Mouse (Mus musculus) kidney, postnatal 0 days (tissue): Measurements from ENCODE around the gene Fancc. TPM values are rescaled to one million over a fixed set of nuclear protein-coding genes. Genes with fewer than 3 reads are reported as not detected.
A peak's percentile ranks its signal among the peaks of the same experiment; 100 is the strongest.

Source experiments
- ATAC-seq: fragments of 200-750 bp; cut with Nextera tagmentation; replicated peaks from 2 replicates; pipeline ENCODE4 v1.8.0; 2017; ENCODE audit warnings: low read depth, moderate number of reproducible peaks, moderate TSS enrichment, moderate library complexity; ENCODE audit not compliant: low FRiP score
- DNase-seq: peaks from one replicate; pipeline ENCODE4 v3.0.0-alpha.2; 2016; ENCODE audit warnings: low spot score
- H3K27ac ChIP-seq: fragments of 300-500 bp; sonication (generic); 2 replicates; pipeline ENCODE4 v1.5.1; 2014; ENCODE audit warnings: mild to moderate bottlenecking
- H3K27me3 ChIP-seq: fragments of 300-500 bp; sonication (generic); 2 replicates; pipeline ENCODE4 v1.6.1; 2014; ENCODE audit warnings: low read length, mixed read lengths; ENCODE audit not compliant: insufficient read depth
- H3K36me3 ChIP-seq: fragments of 300-500 bp; sonication (generic); 2 replicates; pipeline ENCODE4 v1.6.1; 2014; ENCODE audit warnings: low read length, mixed read lengths; ENCODE audit not compliant: insufficient read depth
- H3K4me1 ChIP-seq: fragments of 300-500 bp; sonication (generic); replicated peaks from 2 replicates; pipeline ENCODE4 v1.6.1; 2014; ENCODE audit warnings: antibody characterized with exemption, low read length, mixed read lengths; ENCODE audit not compliant: insufficient read depth
- H3K4me2 ChIP-seq: fragments of 300-500 bp; sonication (generic); 2 replicates; pipeline ENCODE4 v1.6.1; 2014; ENCODE audit warnings: mild to moderate bottlenecking, low read length, moderate library complexity, mixed read lengths
- H3K4me3 ChIP-seq: fragments of 300-500 bp; sonication (generic); replicated peaks from 2 replicates; pipeline ENCODE4 v1.5.1; 2014; ENCODE audit warnings: low read depth, low read length
- H3K9ac ChIP-seq: fragments of 300-500 bp; sonication (generic); 2 replicates; pipeline ENCODE4 v1.6.1; 2014; ENCODE audit warnings: low read depth, low read length
- H3K9me3 ChIP-seq: fragments of 300-500 bp; sonication (generic); replicated peaks from 2 replicates; pipeline ENCODE4 v1.6.1; 2016; ENCODE audit warnings: low read length, inconsistent platforms, mixed read lengths
- CTCF ChIP-seq: IDR thresholded peaks from 2 replicates; pipeline ENCODE4 v1.5.1; 2016; ENCODE audit warnings: antibody characterized with exemption, low read depth, mild to moderate bottlenecking, moderate library complexity
- WGBS: fragments of 180-500 bp; shearing (Covaris S2); extraction: QIAGEN DNeasy Blood & Tissue Kit; methylation state at CpG from one replicate; pipeline ENCODE4 v1.1.7; 2014; 5-methylcytosine and 5-hydroxymethylcytosine counted together
- polyA plus RNA-seq: library from polyadenylated mRNA; unstranded; fragments of >200 nt; fragmentation: Nextera tagmentation; extraction: Ambion mirVana; gene quantifications from 2 replicates; pipeline ENCODE4 v1.2.1, GENCODE M21; 2015

The Fancc gene
- polyA plus RNA-seq, 1 experiment from 2014 or later = 16.2 TPM

GRCm38 (mm10) chr13:63243586-63243985 lies 253.5 kb downstream of the Fancc start:
- Histone ChIP-seq H3K27me3 (no peaks in the 10 kb centered on the region), H3K9ac (0 out of 2 replicates have a peak overlapping the region, but pooled peaks have one; percentile 27), H3K4me3 (peak overlapping the region; percentile 18), H3K36me3 (no peaks in the 10 kb centered on the region), H3K4me1 (peaks cover 44% of the 10 kb centered on the region), H3K9me3 (no peaks in the 10 kb centered on the region), H3K27ac (0 out of 2 replicates have a peak overlapping the region, but pooled peaks have one; percentile 61), H3K4me2 (peak overlapping the region; percentile 53)
- no peak for TF ChIP-seq CTCF
- no peak for DNase-seq
- no peak for ATAC-seq
- 46% methylated on average over 5 of the region's 5 CpGs for WGBS

GRCm38 (mm10) chr13:63242401-63243192 lies 254.5 kb downstream of the Fancc start:
- H3K4me3 ChIP-seq = peak overlapping the region; percentile 64
- no peaks in the 10 kb centered on the region for H3K27me3 ChIP-seq
- ATAC-seq (no peak), DNase-seq (no peak)
- no peaks in the 10 kb centered on the region for H3K9me3 ChIP-seq
- peak overlapping the region; percentile 57; the same call in 1 of the 2 replicates for H3K9ac ChIP-seq
- WGBS = 24% methylated on average over 10 of the region's 10 CpGs
- H3K4me2 ChIP-seq = peak overlapping the region; percentile 82
- peak overlapping the region; percentile 93 for H3K27ac ChIP-seq
- peaks cover 37% of the 10 kb centered on the region for H3K4me1 ChIP-seq
- no peaks in the 10 kb centered on the region for H3K36me3 ChIP-seq
- TF ChIP-seq CTCF = no peak

GRCm38 (mm10) chr13:63241665-63242064 lies 255.4 kb downstream of the Fancc start:
- peak overlapping the region; percentile 64 for H3K4me3 ChIP-seq
- H3K4me2 ChIP-seq = peak overlapping the region; percentile 82
- H3K27ac ChIP-seq = peak overlapping the region; percentile 93
- H3K36me3 ChIP-seq = no peaks in the 10 kb centered on the region
- DNase-seq = no peak
- TF ChIP-seq CTCF = no peak
- 46% methylated on average over 3 of the region's 3 CpGs for WGBS
- no peak for ATAC-seq
- H3K9me3 ChIP-seq = no peaks in the 10 kb centered on the region
- H3K4me1 ChIP-seq = peaks cover 32% of the 10 kb centered on the region
- H3K27me3 ChIP-seq = no peaks in the 10 kb centered on the region
- H3K9ac ChIP-seq = peak overlapping the region; percentile 57

- 5% methylated on average over 5 of the region's 5 CpGs for WGBS
- H3K9ac ChIP-seq = peak overlapping the region; percentile 77
- peak overlapping the region; percentile 82 for H3K4me2 ChIP-seq
- peak overlapping the region; percentile 93 for H3K27ac ChIP-seq
- DNase-seq (no peak), ATAC-seq (no peak)
- H3K4me1 ChIP-seq = peaks cover 29% of the 10 kb centered on the region
- no peaks in the 10 kb centered on the region for H3K9me3 ChIP-seq
- peak overlapping the region; percentile 64 for H3K4me3 ChIP-seq
- no peak for TF ChIP-seq CTCF
- H3K27me3 ChIP-seq = no peaks in the 10 kb centered on the region
- no peaks in the 10 kb centered on the region for H3K36me3 ChIP-seq
These were observed 256.2 kb downstream of the Fancc start for GRCm38 (mm10) chr13:63240835-63241234.

- under 1% methylated on average over 51 of the region's 51 CpGs for WGBS
- peaks cover 29% of the 10 kb centered on the region for H3K4me1 ChIP-seq
- peak; percentile 65 for DNase-seq
These were observed 257.0 kb downstream of the Fancc start for GRCm38 (mm10) chr13:63239877-63240671.

GRCm38 (mm10) chr13:63239301-63239804 lies 257.7 kb downstream of the Fancc start:
- no peak for TF ChIP-seq CTCF
- Histone ChIP-seq H3K4me1 (peaks cover 29% of the 10 kb centered on the region), H3K4me3 (peak overlapping the region; percentile 64), H3K36me3 (no peaks in the 10 kb centered on the region), H3K9me3 (no peaks in the 10 kb centered on the region), H3K27ac (peak overlapping the region; percentile 93), H3K9ac (peak overlapping the region; percentile 77), H3K4me2 (peak overlapping the region; percentile 82), H3K27me3 (no peaks in the 10 kb centered on the region)
- DNase-seq = peak; percentile 85
- peak; percentile 83 for ATAC-seq
- 2% methylated on average over 11 of the region's 11 CpGs for WGBS

More at GRCm38 (mm10) chr13:63239877-63240671, 257.0 kb downstream of the Fancc start:
- Histone ChIP-seq H3K27ac (peak overlapping the region; percentile 93), H3K4me3 (peak overlapping the region; percentile 64), H3K4me2 (peak overlapping the region; percentile 82), H3K36me3 (no peaks in the 10 kb centered on the region), H3K9ac (peak overlapping the region; percentile 77), H3K27me3 (no peaks in the 10 kb centered on the region), H3K9me3 (no peaks in the 10 kb centered on the region)
- peak; percentile 83 for ATAC-seq
- TF ChIP-seq CTCF = no peak
